Mouse (Mus musculus) midbrain, postnatal 0 days (tissue): ENCODE measurements around the gene Sfmbt1. TPM values are rescaled to one million over a fixed set of nuclear protein-coding genes. Genes with fewer than 3 reads are reported as not detected.

Source experiments
- ATAC-seq: fragments of 200-750 bp; cut with Nextera tagmentation; 2 replicates; pipeline ENCODE4 v1.8.0; 2017; ENCODE audit warnings: moderate number of reproducible peaks, mild to moderate bottlenecking, moderate TSS enrichment, moderate library complexity; ENCODE audit not compliant: low FRiP score
- DNase-seq: peaks from one replicate; pipeline ENCODE4 v3.0.0-alpha.2; 2015; ENCODE audit warnings: low spot score
- H3K27ac ChIP-seq: fragments of 300-500 bp; sonication (generic); 2 replicates; pipeline ENCODE4 v1.5.1; 2014; ENCODE audit warnings: low read depth, mild to moderate bottlenecking, low read length, mixed read lengths
- H3K27me3 ChIP-seq: fragments of 300-500 bp; sonication (generic); 2 replicates; pipeline ENCODE4 v1.6.1; 2014; ENCODE audit warnings: low read length, control low read depth, mixed read lengths; ENCODE audit not compliant: insufficient read depth
- H3K36me3 ChIP-seq: fragments of 300-500 bp; sonication (generic); 2 replicates; pipeline ENCODE4 v1.6.1; 2014; ENCODE audit warnings: low read length, control low read depth, mixed read lengths; ENCODE audit not compliant: insufficient read depth
- H3K4me1 ChIP-seq: fragments of 300-500 bp; sonication (generic); 2 replicates; pipeline ENCODE4 v1.6.1; 2014; ENCODE audit warnings: mild to moderate bottlenecking, control low read depth, antibody characterized with exemption, low read length, mixed read lengths; ENCODE audit not compliant: insufficient read depth
- H3K4me2 ChIP-seq: fragments of 300-500 bp; sonication (generic); 2 replicates; pipeline ENCODE4 v1.6.1; 2014; ENCODE audit warnings: low read depth, mild to moderate bottlenecking, low read length, mixed read lengths; ENCODE audit not compliant: poor library complexity, severe bottlenecking
- H3K4me3 ChIP-seq: fragments of 300-500 bp; sonication (generic); 2 replicates; pipeline ENCODE4 v1.5.1; 2014; ENCODE audit warnings: low read depth, mild to moderate bottlenecking, low read length, moderate library complexity
- H3K9ac ChIP-seq: fragments of 300-500 bp; sonication (generic); replicated peaks from 2 replicates; pipeline ENCODE4 v1.6.1; 2014; ENCODE audit warnings: mild to moderate bottlenecking, low read length, moderate library complexity, mixed read lengths; ENCODE audit not compliant: poor library complexity, severe bottlenecking
- H3K9me3 ChIP-seq: fragments of 300-500 bp; sonication (generic); 2 replicates; pipeline ENCODE4 v1.6.1; 2016; ENCODE audit warnings: low read length, control low read depth
- CTCF ChIP-seq: IDR thresholded peaks from 2 replicates; pipeline ENCODE4 v1.5.1; 2016; ENCODE audit warnings: antibody characterized with exemption, mild to moderate bottlenecking
- WGBS: fragments of 180-500 bp; shearing (Covaris S2); extraction: QIAGEN DNeasy Blood & Tissue Kit; methylation state at CpG from one replicate; pipeline ENCODE4 v1.1.7; 2014; 5-methylcytosine and 5-hydroxymethylcytosine counted together
- polyA plus RNA-seq: library from polyadenylated mRNA; unstranded; fragments of >200 nt; fragmentation: Nextera tagmentation; extraction: Ambion mirVana; gene quantifications from 2 replicates; pipeline ENCODE4 v1.2.1, GENCODE M21; 2015
- total RNA-seq: library from RNA; depleted of rRNA; stranded (reverse); fragments of >200 nt; gene quantifications from 2 replicates; pipeline ENCODE4 v1.2.3, GENCODE M21; 2014

Gene Sfmbt1
- total and polyA plus RNA-seq, 2 experiments from 2014 or later: 9.2 to 16.2 TPM

DNA sequence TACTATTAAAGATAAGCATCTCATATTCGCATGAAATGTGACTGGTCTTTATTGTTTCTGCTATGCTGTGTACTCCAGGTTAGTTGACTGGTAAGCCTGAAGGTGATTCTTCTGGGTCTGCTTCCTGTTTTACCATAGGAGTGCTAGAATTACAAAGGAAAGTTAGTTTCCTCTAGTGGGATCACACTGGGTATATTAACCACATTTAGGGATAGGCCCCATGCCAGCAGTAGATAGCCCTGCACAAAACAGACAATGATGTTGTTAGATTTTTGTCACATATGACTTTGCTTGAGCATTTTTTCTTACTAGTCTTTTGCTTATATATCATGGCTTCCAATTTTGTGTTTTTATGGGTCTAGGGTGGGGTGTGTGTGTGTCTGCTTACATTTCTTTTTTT lies 21.8 kb downstream of the Sfmbt1 start:
- no peaks in the 10 kb centered on the region for H3K36me3 ChIP-seq
- no peak overlapping the region for H3K4me3 ChIP-seq
- no peak overlapping the region for H3K4me2 ChIP-seq
- 91% methylated on average over 1 of the region's 1 CpGs for WGBS
- no peaks in the 10 kb centered on the region for H3K27me3 ChIP-seq
- no peak overlapping the region for H3K9ac ChIP-seq
- ATAC-seq (no peak), DNase-seq (no peak)
- H3K9me3 ChIP-seq: no peaks in the 10 kb centered on the region
- no peaks in the 10 kb centered on the region for H3K4me1 ChIP-seq
- H3K27ac ChIP-seq: no peak overlapping the region
- no peak for TF ChIP-seq CTCF

DNA sequence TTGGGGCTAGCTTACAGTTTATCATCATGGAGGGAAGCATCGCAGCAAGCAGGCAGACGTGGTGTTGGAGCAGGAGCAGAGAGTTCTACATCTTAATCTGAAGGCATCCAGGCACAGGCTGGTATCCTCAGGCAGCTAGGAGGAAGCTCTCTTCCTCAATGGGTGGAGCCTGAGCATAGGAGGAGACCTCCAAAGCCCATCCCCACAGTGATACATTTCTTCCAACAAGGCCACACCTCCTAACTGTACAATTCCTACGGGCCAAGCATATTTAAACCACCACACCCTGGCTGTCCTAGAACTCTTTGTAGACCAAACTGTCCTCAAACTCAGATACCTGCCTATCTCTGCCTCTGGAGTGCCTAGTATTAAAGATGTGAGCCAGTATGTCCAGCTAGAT lies 29.2 kb downstream of the Sfmbt1 start:
- WGBS: 85% methylated on average over 3 of the region's 3 CpGs
- ATAC-seq (no peak), DNase-seq (no peak)
- no peaks in the 10 kb centered on the region for H3K4me1 ChIP-seq
- no peak overlapping the region for H3K27ac ChIP-seq
- no peak overlapping the region for H3K9ac ChIP-seq
- no peak overlapping the region for H3K4me2 ChIP-seq
- no peaks in the 10 kb centered on the region for H3K36me3 ChIP-seq
- no peaks in the 10 kb centered on the region for H3K27me3 ChIP-seq
- no peak for TF ChIP-seq CTCF
- H3K9me3 ChIP-seq: no peaks in the 10 kb centered on the region
- H3K4me3 ChIP-seq: no peak overlapping the region

DNA sequence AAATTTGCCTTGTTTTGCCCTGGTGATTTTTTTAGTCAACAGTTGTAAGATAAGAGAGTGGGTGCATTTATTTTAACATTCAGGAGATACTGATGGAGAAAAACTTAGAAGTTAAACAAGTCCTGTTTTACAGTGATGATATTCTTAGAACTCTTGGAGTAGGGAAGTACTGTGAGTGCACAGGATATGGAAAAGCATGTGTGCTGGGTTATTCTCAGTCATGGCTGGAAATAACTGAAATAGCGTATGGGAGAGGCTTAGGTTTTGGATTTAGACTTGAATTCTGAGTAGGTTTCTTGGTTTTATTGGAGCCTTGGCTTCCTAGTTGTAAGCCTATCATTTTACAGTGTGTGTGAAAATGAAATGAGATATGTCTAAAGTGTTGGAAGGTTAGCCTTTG lies 31.5 kb downstream of the Sfmbt1 start:
- H3K4me1 ChIP-seq: no peaks in the 10 kb centered on the region
- H3K36me3 ChIP-seq: no peaks in the 10 kb centered on the region
- no peaks in the 10 kb centered on the region for H3K27me3 ChIP-seq
- 91% methylated on average over 1 of the region's 1 CpGs for whole genome bisulfite sequencing
- H3K9ac ChIP-seq: no peak overlapping the region
- TF ChIP-seq CTCF: no peak
- DNase-seq: no peak
- ATAC-seq: no peak
- no peaks in the 10 kb centered on the region for H3K9me3 ChIP-seq
- no peak overlapping the region for H3K4me2 ChIP-seq
- H3K27ac ChIP-seq: no peak overlapping the region
- no peak overlapping the region for H3K4me3 ChIP-seq

DNA sequence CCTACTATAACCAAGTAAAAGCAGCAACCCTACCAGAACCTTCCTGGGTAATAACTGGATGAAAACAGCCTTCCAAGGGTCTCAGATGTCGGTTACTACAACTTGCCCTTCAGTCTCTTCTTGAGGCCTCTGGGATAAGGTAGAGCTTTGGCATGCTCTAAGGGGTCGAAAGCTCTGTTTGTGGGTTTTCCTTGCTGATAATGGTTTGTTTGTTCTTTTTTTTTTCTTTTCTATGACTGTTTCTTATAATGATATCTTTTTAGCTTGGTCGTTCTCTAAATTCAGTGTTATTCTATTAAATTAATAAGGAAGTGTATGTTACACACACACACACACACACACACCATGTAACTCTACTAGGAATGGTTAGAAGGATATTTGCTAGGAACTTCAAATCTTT lies 42.6 kb downstream of the Sfmbt1 start:
- H3K9ac ChIP-seq: no peak overlapping the region
- H3K27ac ChIP-seq: no peak overlapping the region
- DNase-seq (no peak), ATAC-seq (no peak)
- 94% methylated on average over 3 of the region's 3 CpGs for WGBS
- no peaks in the 10 kb centered on the region for H3K9me3 ChIP-seq
- no peak overlapping the region for H3K4me3 ChIP-seq
- no peaks in the 10 kb centered on the region for H3K4me1 ChIP-seq
- H3K4me2 ChIP-seq: no peak overlapping the region
- TF ChIP-seq CTCF: no peak
- no peaks in the 10 kb centered on the region for H3K27me3 ChIP-seq
- H3K36me3 ChIP-seq: no peaks in the 10 kb centered on the region

DNA sequence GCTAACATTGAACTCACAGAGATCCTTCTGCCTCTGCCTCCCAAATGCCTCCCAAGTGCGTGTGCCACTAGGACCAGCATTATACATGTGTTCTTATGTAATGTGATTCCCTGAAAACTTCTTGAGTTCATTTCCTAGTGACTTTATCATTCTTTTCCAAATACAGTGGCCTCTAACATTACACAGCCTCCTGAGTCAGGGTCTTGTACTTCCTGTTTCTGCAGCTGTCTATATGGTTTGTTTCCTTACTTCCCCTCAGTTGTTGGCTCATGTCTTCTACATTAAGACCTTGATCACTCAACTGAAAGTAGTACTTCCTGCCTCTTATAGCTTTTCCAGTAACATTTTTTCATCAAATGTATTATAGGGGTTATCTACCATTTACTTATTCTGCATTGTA lies 46.6 kb downstream of the Sfmbt1 start:
- H3K9me3 ChIP-seq: no peaks in the 10 kb centered on the region
- WGBS: 100% methylated on average over 1 of the region's 1 CpGs
- H3K4me1 ChIP-seq: no peaks in the 10 kb centered on the region
- H3K27me3 ChIP-seq: no peaks in the 10 kb centered on the region
- no peaks in the 10 kb centered on the region for H3K36me3 ChIP-seq
- no peak overlapping the region for H3K27ac ChIP-seq
- H3K4me3 ChIP-seq: no peak overlapping the region
- DNase-seq (no peak), ATAC-seq (no peak)
- TF ChIP-seq CTCF: no peak
- no peak overlapping the region for H3K4me2 ChIP-seq
- no peak overlapping the region for H3K9ac ChIP-seq

DNA sequence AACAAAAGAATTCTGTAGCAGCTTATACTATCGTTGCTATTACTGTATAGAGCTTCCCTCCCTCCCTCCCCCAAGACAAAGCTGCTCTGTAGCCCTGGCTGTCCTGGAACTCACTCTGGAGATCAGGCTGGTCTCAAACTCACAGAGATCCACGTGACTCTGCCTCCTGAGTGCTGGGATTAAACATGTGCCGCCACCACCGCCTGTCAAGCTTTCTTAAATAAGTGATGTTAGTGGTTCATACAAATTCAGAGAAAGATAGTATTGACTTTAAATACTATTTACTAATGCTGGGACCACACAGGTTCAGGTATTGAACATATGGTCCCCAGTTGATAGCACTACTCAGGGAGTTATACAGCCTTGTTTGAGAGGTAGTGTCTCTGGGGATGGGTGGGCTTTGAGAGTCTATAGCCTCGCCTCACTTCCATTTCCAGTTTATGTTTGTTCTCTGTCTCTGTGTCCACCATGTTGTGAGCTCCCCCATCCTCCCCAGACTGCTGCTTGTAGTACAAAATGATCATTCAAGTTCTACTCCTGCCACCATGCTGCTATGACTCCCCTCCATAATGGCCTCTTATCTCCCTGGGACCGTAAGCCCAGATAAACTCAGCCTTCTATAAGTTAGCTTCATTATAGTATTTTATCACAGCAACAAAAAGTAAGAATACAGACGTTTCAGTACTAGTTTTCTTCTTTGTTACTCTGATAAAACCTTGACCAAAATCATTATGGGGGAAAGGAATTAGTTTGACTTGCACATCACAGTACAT lies 47.7 kb downstream of the Sfmbt1 start:
- 94% methylated on average over 7 of the region's 7 CpGs for WGBS
- H3K36me3 ChIP-seq: no peaks in the 10 kb centered on the region
- no peak overlapping the region for H3K9ac ChIP-seq

More for the DNA sequence above, 47.7 kb downstream of the Sfmbt1 start:
- TF ChIP-seq CTCF: no peak
- H3K4me2 ChIP-seq: no peak overlapping the region
- no peak for DNase-seq
- H3K27ac ChIP-seq: no peak overlapping the region
- no peak overlapping the region for H3K4me3 ChIP-seq
- no peaks in the 10 kb centered on the region for H3K27me3 ChIP-seq
- H3K9me3 ChIP-seq: no peaks in the 10 kb centered on the region
- H3K4me1 ChIP-seq: no peaks in the 10 kb centered on the region
- no peak for ATAC-seq
